Mouse (Mus musculus): Measurements from ENCODE around the gene Smim6. TPM values are rescaled to one million over a fixed set of nuclear protein-coding genes. Genes with fewer than 3 reads are reported as not detected.

Smim6 gene
- total RNA-seq, 1 experiment from 2014 or later, result 3.8 TPM

DNA sequence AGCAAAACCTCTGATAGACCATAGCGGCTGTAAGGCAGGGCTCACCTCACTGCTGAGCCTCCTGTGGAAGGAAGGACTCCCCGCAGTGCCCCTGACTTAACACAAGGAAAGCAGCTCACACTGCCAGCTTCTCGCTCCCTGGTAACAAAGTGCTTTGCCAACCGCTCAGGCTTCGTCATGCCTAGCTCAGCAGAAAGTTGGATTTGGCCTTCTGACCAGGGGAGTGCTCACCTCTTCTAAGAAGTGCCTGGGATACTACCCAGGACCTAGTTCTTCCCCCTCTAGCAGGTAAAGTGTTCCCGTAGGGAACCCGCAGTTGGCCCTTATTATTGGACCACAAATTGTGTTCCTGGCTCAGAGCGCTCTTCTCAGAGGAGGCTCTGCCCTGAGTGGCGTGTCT lies 47.2 kb downstream of the Smim6 start:
- no peak for ATAC-seq (replicated peaks in 1 of 2; ENCODE audit: insufficient read depth in 1 of 2, low FRiP score in 2 of 2, low TSS enrichment in 1 of 2, low read depth in 1 of 2, poor library complexity in 2 of 2, severe bottlenecking in 2 of 2)

DNA sequence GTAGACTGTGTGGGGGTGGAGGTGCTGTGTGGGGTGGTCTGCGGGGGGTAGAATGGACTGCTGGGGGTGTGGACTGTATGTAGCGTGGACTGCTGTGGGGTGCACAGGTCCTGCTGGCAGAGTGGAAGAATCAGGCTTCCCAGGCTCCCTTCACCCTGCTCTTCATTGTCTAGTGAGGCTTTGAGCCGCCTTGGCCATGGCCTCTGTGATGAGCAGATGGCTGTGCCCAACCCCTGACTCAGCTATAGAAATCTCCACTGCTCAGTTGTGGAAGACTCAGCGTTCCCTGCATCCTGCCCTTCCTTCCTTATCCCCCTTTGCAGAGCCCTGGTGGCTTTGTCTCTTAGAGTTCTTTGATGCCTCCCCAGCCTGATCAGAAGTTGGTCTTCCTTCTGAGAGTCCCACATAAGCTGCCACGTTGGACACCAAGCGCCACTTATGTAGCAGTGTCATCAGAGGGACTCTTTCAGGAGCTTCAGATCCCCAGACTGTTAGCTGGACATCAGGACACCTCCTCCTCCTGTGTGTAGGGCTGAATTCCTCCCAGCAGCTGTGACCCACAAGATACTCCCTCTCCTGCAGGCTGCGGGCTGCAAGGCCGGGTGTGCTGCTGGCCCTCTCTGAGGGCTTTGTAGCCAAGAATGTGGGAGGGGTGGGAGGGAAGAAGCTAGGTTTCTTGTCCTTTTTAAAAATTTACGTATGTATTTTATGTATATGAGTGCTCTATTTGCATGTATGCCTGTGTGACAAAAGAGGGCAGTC lies 51.0 kb downstream of the Smim6 start:
- no peak for ATAC-seq (replicated peaks in 1 of 2; ENCODE audit: insufficient read depth in 1 of 2, low FRiP score in 2 of 2, low TSS enrichment in 1 of 2, low read depth in 1 of 2, poor library complexity in 2 of 2, severe bottlenecking in 2 of 2)

Other genes starting within 250 kb of the Smim6 start
- 38.1 and 93.3 TPM in 2 replicates for gene Grb2, start 203.4 kb upstream of the Smim6 start, total RNA-seq (2017)
- gene Tmem94, start 146.6 kb upstream of the Smim6 start, total RNA-seq (2017), result 10.9 and 33.5 TPM in 2 replicates
- 3.7 and 5.0 TPM in 2 replicates for gene Caskin2, start 98.4 kb upstream of the Smim6 start, total RNA-seq (2017)
- 23.5 and 28.7 TPM in 2 replicates for gene Tsen54, start 97.3 kb upstream of the Smim6 start, total RNA-seq (2017)
- gene Llgl2, start 88.0 kb upstream of the Smim6 start, total RNA-seq (2017), result 5.9 and 6.5 TPM in 2 replicates
- 0.60 and 0.75 TPM in 2 replicates for gene Myo15b, start 53.6 kb upstream of the Smim6 start, total RNA-seq (2017)
- 7.3 and 32.0 TPM in 2 replicates for gene Smim5, start 12.1 kb upstream of the Smim6 start, total RNA-seq (2017)
- 116 and 170 TPM in 2 replicates for gene Sap30bp, start 21.3 kb downstream of the Smim6 start, total RNA-seq (2017)
- 13.6 and 14.8 TPM in 2 replicates for gene Recql5, start 21.5 kb downstream of the Smim6 start, total RNA-seq (2017)
- 0.56 and 5.8 TPM in 2 replicates for gene Itgb4, start 62.7 kb downstream of the Smim6 start, total RNA-seq (2017)
- gene Galk1, start 100.7 kb downstream of the Smim6 start, total RNA-seq (2017), result 32.4 and 36.0 TPM in 2 replicates
- gene H3f3b, start 115.9 kb downstream of the Smim6 start, total RNA-seq (2017), result 997 and 1,138 TPM in 2 replicates
- gene Unk, start 118.3 kb downstream of the Smim6 start, total RNA-seq (2017), result 19.1 and 19.9 TPM in 2 replicates
- 33.5 and 42.0 TPM in 2 replicates for gene Unc13d, start 165.9 kb downstream of the Smim6 start, total RNA-seq (2017)
- 38.6 and 44.8 TPM in 2 replicates for gene Wbp2, start 175.0 kb downstream of the Smim6 start, total RNA-seq (2017)
- 18.2 and 21.3 TPM in 2 replicates for gene Trim47, start 215.2 kb downstream of the Smim6 start, total RNA-seq (2017)
- 9.1 TPM in 2 replicates for gene Trim65, start 219.1 kb downstream of the Smim6 start, total RNA-seq (2017)
- gene Mrpl38, start 226.9 kb downstream of the Smim6 start, total RNA-seq (2017), result 17.8 and 19.8 TPM in 2 replicates